In the genomic region with DNA sequence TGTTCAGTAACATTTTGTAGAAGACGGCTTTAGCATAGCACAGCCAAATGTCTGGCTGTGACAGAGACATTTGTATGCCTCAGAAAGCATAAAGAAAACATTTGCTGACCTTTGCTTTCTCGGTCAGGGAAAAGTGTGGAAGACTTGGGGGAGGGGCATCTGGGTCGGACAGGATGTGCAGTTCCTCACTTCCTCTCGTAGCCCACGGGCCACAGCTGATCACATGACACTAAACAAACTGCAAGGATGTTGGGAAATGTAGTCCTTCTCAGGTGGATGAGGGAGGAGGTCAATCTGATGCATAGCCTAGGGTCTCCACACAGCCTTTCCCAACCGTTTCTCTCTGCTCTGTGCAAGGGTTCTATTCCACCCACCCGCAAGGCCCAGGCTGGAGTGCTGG, we compare ENCODE assay signal across 32 mouse cellular contexts. TPM values are rescaled to one million over a fixed set of nuclear protein-coding genes. Genes with fewer than 3 reads are reported as not detected.
DNase-seq lines count a peak whose midpoint lies in the region; ATAC-seq and TF ChIP-seq lines count a peak whose summit lies in the region.
"Had no signal": no experiment of that assay in that cellular context is flagged by ENCODE, and none has a peak within 500 bp of the region (broad histone marks: within the 10 kb centered on the region; RNA-seq: fewer than 3 reads in every experiment).

No protein-coding gene starts in this region.

- H3K4me1 ChIP-seq in midbrain, embryonic 13.5 days (replicated peaks): peaks cover 17% of the 10 kb centered on the region
- peaks cover 19% of the 10 kb centered on the region for H3K4me1 ChIP-seq in midbrain, embryonic 10.5 days
- no peaks in the 10 kb centered on the region for H3K4me1 ChIP-seq in MEL (ENCODE audit: control insufficient read depth in 1 of 2, insufficient read depth in 2 of 2, low read length in 2 of 2)
- 0 out of 2 replicates have a peak, but pooled peaks cover 2% of the 10 kb centered on the region for H3K4me1 ChIP-seq in embryonic facial prominence, embryonic 10.5 days
- H3K4me1 ChIP-seq: forebrain, embryonic 13.5 days; heart, embryonic 15.5 days; limb, embryonic 15.5 days had no signal

- H3K36me3 ChIP-seq in midbrain, embryonic 13.5 days: no peaks in the 10 kb centered on the region
- no peaks in the 10 kb centered on the region for H3K36me3 ChIP-seq in midbrain, embryonic 10.5 days
- H3K36me3 ChIP-seq in MEL (ENCODE audit: control insufficient read depth in 1 of 2, insufficient read depth in 2 of 2, low read length in 2 of 2): no peaks in the 10 kb centered on the region
- no peaks in the 10 kb centered on the region for H3K36me3 ChIP-seq in embryonic facial prominence, embryonic 10.5 days (replicated peaks)
- H3K36me3 ChIP-seq: heart, embryonic 15.5 days; limb, embryonic 15.5 days had no signal

- TF ChIP-seq EP300 in MEL (IDR thresholded peaks at IDR 0.05; ENCODE audit: low read depth in 1 of 2, low read length in 2 of 2): no peak

- no peaks in the 10 kb centered on the region for H3K79me2 ChIP-seq in MEL (ENCODE audit: control insufficient read depth, insufficient read depth, low read length, poor library complexity)

- TF ChIP-seq POLR2A in MEL (IDR thresholded peaks at IDR 0.05; ENCODE audit: control insufficient read depth in 1 of 2, insufficient read depth in 1 of 2, low read depth in 1 of 2, low read length in 2 of 2, poor library complexity in 1 of 2): no peak

- no peak overlapping the region for H3K4me3 ChIP-seq in midbrain, embryonic 13.5 days (replicated peaks)
- no peak overlapping the region for H3K4me3 ChIP-seq in midbrain, embryonic 10.5 days
- H3K4me3 ChIP-seq in MEL (ENCODE audit: control insufficient read depth in 1 of 2, insufficient read depth in 1 of 2, low read depth in 2 of 2, low read length in 2 of 2): no peak overlapping the region
- H3K4me3 ChIP-seq in embryonic facial prominence, embryonic 10.5 days: no peak overlapping the region
- H3K4me3 ChIP-seq: forebrain, embryonic 13.5 days; heart, embryonic 15.5 days; layer of hippocampus, adult 2 months; limb, embryonic 15.5 days had no signal

- H3K27ac ChIP-seq in midbrain, embryonic 13.5 days: no peak overlapping the region
- no peak overlapping the region for H3K27ac ChIP-seq in midbrain, embryonic 10.5 days (replicated peaks)
- no peak overlapping the region for H3K27ac ChIP-seq in MEL (ENCODE audit: control insufficient read depth, low read depth, low read length)
- no peak overlapping the region for H3K27ac ChIP-seq in embryonic facial prominence, embryonic 10.5 days (replicated peaks)
- H3K27ac ChIP-seq: forebrain, embryonic 13.5 days; heart, embryonic 15.5 days; layer of hippocampus, adult 2 months; limb, embryonic 15.5 days; liver, embryonic 14.5 days had no signal

- H3K4me2 ChIP-seq in midbrain, embryonic 13.5 days (replicated peaks): no peak overlapping the region
- H3K4me2 ChIP-seq: forebrain, embryonic 13.5 days; heart, embryonic 15.5 days; limb, embryonic 15.5 days had no signal

- H3K9ac ChIP-seq in midbrain, embryonic 13.5 days (replicated peaks): no peak overlapping the region
- no peak overlapping the region for H3K9ac ChIP-seq in MEL (ENCODE audit: control insufficient read depth, low read depth, low read length, poor library complexity, severe bottlenecking)
- H3K9ac ChIP-seq: forebrain, embryonic 13.5 days; heart, embryonic 15.5 days; limb, embryonic 15.5 days; liver, embryonic 14.5 days had no signal

- H3K27me3 ChIP-seq in midbrain, embryonic 13.5 days: no peaks in the 10 kb centered on the region
- no peaks in the 10 kb centered on the region for H3K27me3 ChIP-seq in midbrain, embryonic 10.5 days (ENCODE audit: low read depth, poor library complexity, severe bottlenecking)
- H3K27me3 ChIP-seq in MEL (ENCODE audit: control insufficient read depth in 1 of 2, insufficient read depth in 2 of 2, low read length in 2 of 2): peaks cover 0 to 6% of the 10 kb centered on the region in 2 experiments; a peak in 3 of 4 replicates
- no peaks in the 10 kb centered on the region for H3K27me3 ChIP-seq in embryonic facial prominence, embryonic 10.5 days (replicated peaks; ENCODE audit: low read depth, poor library complexity, severe bottlenecking)
- H3K27me3 ChIP-seq: forebrain, embryonic 13.5 days; limb, embryonic 15.5 days had no signal

- ATAC-seq in midbrain, embryonic 13.5 days: 0 out of 2 replicates have a peak, but pooled peaks have one; percentile 20
- ATAC-seq: forebrain, embryonic 13.5 days; intestine, postnatal 0 days; Patski had no signal

- TF ChIP-seq CTCF in MEL (IDR thresholded peaks at IDR 0.05 in 2 of 3, conservative IDR thresholded peaks at IDR 0.05 in 1 of 3; ENCODE audit: control insufficient read depth in 1 of 3, insufficient read depth in 1 of 3, low read depth in 2 of 3, low read length in 3 of 3, poor library complexity in 1 of 3, severe bottlenecking in 1 of 3): no peak

- TF ChIP-seq RAD21 in MEL (IDR thresholded peaks at IDR 0.05; ENCODE audit: low read depth, low read length): no peak

- intact Hi-C loops in left cerebral cortex, postnatal 10 days (cut with DNase I): no loop called here

- 73% methylated on average over 7 of the region's 7 CpGs for WGBS in midbrain, embryonic 13.5 days
- WGBS in midbrain, embryonic 10.5 days: 81% methylated on average over 7 of the region's 7 CpGs
- WGBS in embryonic facial prominence, embryonic 10.5 days: 76% methylated on average over 7 of the region's 7 CpGs

- peak; percentile 53 to 60 for DNase-seq in cerebellum, postnatal 10 days
- DNase-seq in cerebellum, postnatal 36 days: no peak
- no peak for DNase-seq in midbrain, embryonic 10.5 days (ENCODE audit: low spot score)
- peak; percentile 29 for DNase-seq in MEL (ENCODE audit: low read depth, low spot score)
- DNase-seq in embryonic facial prominence, embryonic 10.5 days (ENCODE audit: low spot score): peak; percentile 26
- no peak for DNase-seq in adrenal gland, adult 2 months
- no peak for DNase-seq in left cerebral cortex, postnatal 10 days (ENCODE audit: extremely low spot score in 1 of 2, low spot score in 2 of 2)
- DNase-seq: adrenal gland, postnatal 14 days; cerebellum, adult 8-10 months; gastrocnemius, postnatal 36 days; heart, postnatal 4 days; kidney, postnatal 25 days; left cerebral cortex, postnatal 4 days; lung, postnatal 4 days; right cerebral cortex, postnatal 4 days; thymus, postnatal 14 days had no signal

- no peaks in the 10 kb centered on the region for H3K9me3 ChIP-seq in midbrain, embryonic 13.5 days
- no peaks in the 10 kb centered on the region for H3K9me3 ChIP-seq in midbrain, embryonic 10.5 days (replicated peaks)
- H3K9me3 ChIP-seq in MEL (replicated peaks; ENCODE audit: insufficient read depth, low read length): no peaks in the 10 kb centered on the region
- no peaks in the 10 kb centered on the region for H3K9me3 ChIP-seq in embryonic facial prominence, embryonic 10.5 days
- H3K9me3 ChIP-seq: forebrain, embryonic 13.5 days; heart, embryonic 15.5 days; limb, embryonic 15.5 days had no signal

TF ChIP-seq in MEL, 35 proteins besides CTCF, POLR2A, EP300 and RAD21 (continues in another document):
- TF ChIP-seq USF1 (IDR thresholded peaks at IDR 0.05; ENCODE audit: low read depth, low read length) (peak; percentile 84), HCFC1 (IDR thresholded peaks at IDR 0.05; ENCODE audit: low read depth, low read length) (peak; percentile 81), CHD1 (IDR thresholded peaks at IDR 0.05; ENCODE audit: low read depth, low read length) (no peak), E2F4 (IDR thresholded peaks at IDR 0.05; ENCODE audit: borderline replicate concordance, low read depth, low read length) (no peak), ETS1 (IDR thresholded peaks at IDR 0.05; ENCODE audit: low read depth, low read length) (no peak), SIN3A (IDR thresholded peaks at IDR 0.05; ENCODE audit: low read length) (no peak), POLR2AphosphoS2 (IDR thresholded peaks at IDR 0.05; ENCODE audit: low read length) (no peak), MYC (IDR thresholded peaks at IDR 0.05; ENCODE audit: low read depth, low read length) (no peak), MAZ (IDR thresholded peaks at IDR 0.05; ENCODE audit: low read depth, low read length) (no peak)

RNA-seq across cellular contexts. Expression of a gene that starts 25.3 kb away (rescaled TPM):
- polyA plus RNA-seq in midbrain, embryonic 13.5 days (2015; fragmentation: Nextera tagmentation; extraction: Ambion mirVana): 115 and 121 TPM in 2 replicates
- 172 and 181 TPM in 2 replicates for polyA plus RNA-seq in midbrain, embryonic 10.5 days (2016; fragmentation: Nextera tagmentation; extraction: Ambion mirVana)
- total RNA-seq in MEL (2012; rRNA removed): 9.7 and 10.4 TPM in 2 replicates
- 10 to 100 TPM in 1 of 2 experiments, not detected in 1; 18.0 TPM for polyA plus RNA-seq in MEL (2012; ENCODE audit: insufficient read depth in 1 of 2, insufficient read length in 2 of 2, low read depth in 1 of 2, low replicate concordance in 2 of 2, missing spikeins in 1 of 2)
- 136 and 141 TPM in 2 replicates for polyA plus RNA-seq in embryonic facial prominence, embryonic 10.5 days (2016; fragmentation: Nextera tagmentation; extraction: Ambion mirVana)
- total RNA-seq in adrenal gland, adult 2 months (2021): 10 to 100 TPM; 10.4 to 16.4 TPM
- polyA plus RNA-seq in adrenal gland, adult 2 months (2012; rRNA removed): 50.0 and 65.5 TPM in 2 replicates
- total RNA-seq in left cerebral cortex, postnatal 10 days (2021): 10 to 100 TPM; 39.3 to 39.9 TPM

RNA-seq across cellular contexts. Expression of a gene that starts 28.7 kb away (rescaled TPM):
- polyA plus RNA-seq in midbrain, embryonic 13.5 days (2015; fragmentation: Nextera tagmentation; extraction: Ambion mirVana): 8.0 and 9.0 TPM in 2 replicates
- polyA plus RNA-seq in midbrain, embryonic 10.5 days (2016; fragmentation: Nextera tagmentation; extraction: Ambion mirVana): 0.22 and 0.60 TPM in 2 replicates
- not detected in 2 replicates for total RNA-seq in MEL (2012; rRNA removed)
- polyA plus RNA-seq in MEL (2012; ENCODE audit: insufficient read depth in 1 of 2, insufficient read length in 2 of 2, low read depth in 1 of 2, low replicate concordance in 2 of 2, missing spikeins in 1 of 2): not detected
- polyA plus RNA-seq in embryonic facial prominence, embryonic 10.5 days (2016; fragmentation: Nextera tagmentation; extraction: Ambion mirVana): 0.06 and 0.11 TPM in 2 replicates
- under 1 TPM; 0.32 to 0.45 TPM for total RNA-seq in adrenal gland, adult 2 months (2021)
- polyA plus RNA-seq in adrenal gland, adult 2 months (2012; rRNA removed): 0.19 and 0.36 TPM in 2 replicates
- total RNA-seq in left cerebral cortex, postnatal 10 days (2021): 10 to 100 TPM; 53.3 to 55.1 TPM
- total RNA-seq: common myeloid progenitor, adult 5-6 weeks; gastrocnemius, adult 18-20 months; gastrocnemius, postnatal 36 days; heart, adult 8-10 months; heart, postnatal 4 days; megakaryocyte-erythroid progenitor cell, adult 5-6 weeks; neutrophil, adult 5-6 weeks had no signal
- polyA plus RNA-seq: heart, embryonic 15.5 days; kidney, embryonic 14.5 days; liver, embryonic 14.5 days; lung, embryonic 16.5 days; Patski had no signal

RNA-seq across cellular contexts. Expression of a gene that starts 57.6 kb away (rescaled TPM):
- polyA plus RNA-seq in midbrain, embryonic 13.5 days (2015; fragmentation: Nextera tagmentation; extraction: Ambion mirVana): 1.4 and 3.1 TPM in 2 replicates
- polyA plus RNA-seq in midbrain, embryonic 10.5 days (2016; fragmentation: Nextera tagmentation; extraction: Ambion mirVana): 0.12 TPM in 1 of 2 replicates, not detected in the other
- not detected in 2 replicates for total RNA-seq in MEL (2012; rRNA removed)
- not detected for polyA plus RNA-seq in MEL (2012; ENCODE audit: insufficient read depth in 1 of 2, insufficient read length in 2 of 2, low read depth in 1 of 2, low replicate concordance in 2 of 2, missing spikeins in 1 of 2)
- not detected in 2 replicates for polyA plus RNA-seq in embryonic facial prominence, embryonic 10.5 days (2016; fragmentation: Nextera tagmentation; extraction: Ambion mirVana)
- total RNA-seq in adrenal gland, adult 2 months (2021): not detected
- polyA plus RNA-seq in adrenal gland, adult 2 months (2012; rRNA removed): not detected in 2 replicates
- 1 to 10 TPM; 4.4 to 5.0 TPM for total RNA-seq in left cerebral cortex, postnatal 10 days (2021)
- total RNA-seq: adrenal gland, postnatal 14 days; common myeloid progenitor, adult 5-6 weeks; megakaryocyte-erythroid progenitor cell, adult 5-6 weeks; neutrophil, adult 5-6 weeks had no signal
- polyA plus RNA-seq: forebrain, embryonic 13.5 days; intestine, postnatal 0 days; kidney, embryonic 14.5 days; liver, embryonic 14.5 days; Patski; stomach, embryonic 14.5 days had no signal

Comparison
In these comparisons a context has a peak if more than half of its experiments do, and no peak if none do; other contexts are left out.
1. DNase-seq: peak in cerebellum, postnatal 10 days (2 of 2), MEL (single experiment) and embryonic facial prominence, embryonic 10.5 days (single experiment); none in cerebellum, postnatal 36 days (0 of 2), midbrain, embryonic 10.5 days (single experiment), adrenal gland, adult 2 months (single experiment) and left cerebral cortex, postnatal 10 days (0 of 2).